Mouse (Mus musculus): ENCODE data around the gene Slc35g2.

Slc35g2 gene

GRCm38 (mm10) chr9:100570626-100571233 lies at the start of gene Slc35g2:
Gene Slc35g2 (minus strand): TSS chr9:100571090.
- DNase-seq: peak; percentile 57

- DNase-seq: peak; percentile 51
Measured at GRCm38 (mm10) chr9:100616947-100617346, 46.1 kb upstream of the Slc35g2 start.

GRCm38 (mm10) chr9:100613501-100614071 lies 42.7 kb upstream of the Slc35g2 start:
- no peak for DNase-seq

- DNase-seq: peak; percentile 12
Measured at GRCm38 (mm10) chr9:100605985-100606554, 35.2 kb upstream of the Slc35g2 start.

- no peak for DNase-seq
Measured at GRCm38 (mm10) chr9:100605522-100605921, 34.6 kb upstream of the Slc35g2 start.

GRCm38 (mm10) chr9:100603156-100603555 lies 32.3 kb upstream of the Slc35g2 start:
- no peak for DNase-seq

GRCm38 (mm10) chr9:100602130-100602529 lies 31.2 kb upstream of the Slc35g2 start:
- no peak for DNase-seq

- no peak for DNase-seq
Measured at GRCm38 (mm10) chr9:100599761-100600328, 29.0 kb upstream of the Slc35g2 start.

GRCm38 (mm10) chr9:100597546-100597945 lies 26.7 kb upstream of the Slc35g2 start, which contains the start of gene Stag1:
Gene Stag1 (plus strand): TSS chr9:100597798.
- no peak for DNase-seq

- no peak for DNase-seq
Measured at GRCm38 (mm10) chr9:100596317-100596716, 25.4 kb upstream of the Slc35g2 start.

- DNase-seq: no peak
Measured at GRCm38 (mm10) chr9:100590462-100590861, 19.6 kb upstream of the Slc35g2 start.

- no peak for DNase-seq
Measured at GRCm38 (mm10) chr9:100584031-100584430, 13.1 kb upstream of the Slc35g2 start.

- peak; percentile 65 for DNase-seq
Measured at GRCm38 (mm10) chr9:100582883-100583575, 12.1 kb upstream of the Slc35g2 start.

GRCm38 (mm10) chr9:100581543-100582492 lies 10.9 kb upstream of the Slc35g2 start:
- DNase-seq: peak; percentile 87

GRCm38 (mm10) chr9:100580196-100580740 lies 9.4 kb upstream of the Slc35g2 start:
- DNase-seq: no peak

- DNase-seq: no peak
Measured at GRCm38 (mm10) chr9:100573942-100574341, 3.1 kb upstream of the Slc35g2 start.

GRCm38 (mm10) chr9:100573300-100573699 lies 2.4 kb upstream of the Slc35g2 start:
- DNase-seq: no peak

- no peak for DNase-seq
Measured at GRCm38 (mm10) chr9:100571511-100571910, 621 bp upstream of the Slc35g2 start.

GRCm38 (mm10) chr9:100569798-100570625 lies 878 bp downstream of the Slc35g2 start:
- peak; percentile 58 for DNase-seq

- DNase-seq: no peak
Measured at GRCm38 (mm10) chr9:100560251-100560890, 10.5 kb downstream of the Slc35g2 start.
